In the genomic region with DNA sequence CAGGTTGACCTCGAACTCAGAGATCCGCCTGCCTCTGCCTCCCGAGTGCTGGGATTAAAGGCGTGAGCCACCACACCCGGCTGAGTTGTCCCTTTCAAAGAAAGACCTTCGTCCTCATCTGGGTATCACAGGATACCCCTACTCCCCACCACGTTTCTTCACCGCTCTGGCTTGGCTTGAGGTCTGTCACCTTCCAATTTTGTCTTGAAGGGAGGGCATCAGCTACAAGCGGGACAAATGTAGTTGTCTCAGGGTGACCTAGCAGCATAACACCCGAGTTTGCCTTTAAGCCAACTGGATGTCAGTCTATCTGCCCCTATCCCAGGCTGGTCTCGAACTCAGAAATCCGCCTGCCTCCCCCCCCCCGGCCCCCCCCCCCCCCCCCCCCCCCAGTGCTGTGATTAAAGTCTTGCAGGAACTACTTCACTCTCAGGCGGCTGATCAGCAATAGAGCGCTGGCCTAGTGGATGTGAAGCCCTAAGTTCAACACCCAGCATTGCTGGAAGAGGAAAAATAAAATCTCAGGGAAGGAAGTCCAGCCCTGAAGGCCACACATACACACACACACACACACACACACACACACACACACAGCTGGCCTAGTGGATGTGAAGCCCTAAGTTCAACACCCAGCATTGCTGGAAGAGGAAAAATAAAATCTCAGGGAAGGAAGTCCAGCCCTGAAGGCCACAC, we compare ENCODE assay signal across 8 mouse cellular contexts. TPM values are rescaled to one million over a fixed set of nuclear protein-coding genes. Genes with fewer than 3 reads are reported as not detected.
A peak's percentile ranks its signal among the peaks of the same experiment; 100 is the strongest.
DNase-seq lines count a peak whose midpoint lies in the region; ATAC-seq lines count a peak whose summit lies in the region.
"Not testable (repeated sequence)": the region's sequence is repeated elsewhere in the genome, so short reads cannot be mapped to it uniquely, and the experiment has no call there.

A gene (plus strand): TSS at position 627 of the 693 bp plus-strand sequence.

- peaks cover 16% of the 10 kb centered on the region for H3K36me3 ChIP-seq in embryonic facial prominence, embryonic 12.5 days
- peaks cover 12% of the 10 kb centered on the region; the same call in 1 of the 2 replicates for H3K36me3 ChIP-seq in kidney, embryonic 16.5 days (ENCODE audit: insufficient read depth, low read length)
- H3K36me3 ChIP-seq in limb, embryonic 13.5 days = peaks cover 17% of the 10 kb centered on the region
- H3K36me3 ChIP-seq in midbrain, embryonic 10.5 days = peaks cover 20% of the 10 kb centered on the region
- H3K36me3 ChIP-seq in stomach, embryonic 14.5 days (ENCODE audit: control insufficient read depth, insufficient read depth, low read length) = peaks cover 16% of the 10 kb centered on the region

- H3K27ac ChIP-seq in embryonic facial prominence, embryonic 12.5 days = peak within 1 kb of the TSS; percentile 95
- H3K27ac ChIP-seq in kidney, embryonic 16.5 days (ENCODE audit: low read length) = peak within 1 kb of the TSS; percentile 94
- H3K27ac ChIP-seq in limb, embryonic 13.5 days = peak within 1 kb of the TSS; percentile 97
- H3K27ac ChIP-seq in midbrain, embryonic 10.5 days (replicated peaks) = peak within 1 kb of the TSS; percentile 99
- peak within 1 kb of the TSS; percentile 94 for H3K27ac ChIP-seq in stomach, embryonic 14.5 days (ENCODE audit: low read length)

- intact Hi-C loops in gastrocnemius, postnatal 14 days (cut with DNase I; ENCODE audit: low total_unique reads) = not testable (repeated sequence)
- intact Hi-C loops in heart, postnatal 36 days (cut with DNase I) = loop anchor here (10.0 kb wide), 1 partner anchor 198 kb away; a partner anchor contains a TSS

- H3K4me2 ChIP-seq in embryonic facial prominence, embryonic 12.5 days (replicated peaks) = peak within 1 kb of the TSS; percentile 78
- H3K4me2 ChIP-seq in kidney, embryonic 16.5 days (replicated peaks; ENCODE audit: low read depth, low read length) = peak within 1 kb of the TSS; percentile 84
- peak within 1 kb of the TSS; percentile 90 for H3K4me2 ChIP-seq in limb, embryonic 13.5 days (replicated peaks)
- H3K4me2 ChIP-seq in stomach, embryonic 14.5 days (replicated peaks; ENCODE audit: low read depth, low read length) = peak within 1 kb of the TSS; percentile 25

- peak within 1 kb of the TSS; percentile 88 for H3K9ac ChIP-seq in embryonic facial prominence, embryonic 12.5 days
- H3K9ac ChIP-seq in kidney, embryonic 16.5 days (replicated peaks; ENCODE audit: low read length) = peak within 1 kb of the TSS; percentile 97
- peak within 1 kb of the TSS; percentile 93 for H3K9ac ChIP-seq in limb, embryonic 13.5 days
- peak within 1 kb of the TSS; percentile 84 for H3K9ac ChIP-seq in stomach, embryonic 14.5 days (replicated peaks; ENCODE audit: low read depth, low read length)

- 83% methylated on average over 12 of the region's 15 CpGs for WGBS in embryonic facial prominence, embryonic 12.5 days
- 80% methylated on average over 14 of the region's 15 CpGs for WGBS in kidney, embryonic 16.5 days
- 88% methylated on average over 13 of the region's 15 CpGs for WGBS in limb, embryonic 13.5 days
- WGBS in midbrain, embryonic 10.5 days = 78% methylated on average over 14 of the region's 15 CpGs
- WGBS in stomach, embryonic 14.5 days = 77% methylated on average over 14 of the region's 15 CpGs

- not testable (repeated sequence) for H3K9me3 ChIP-seq in embryonic facial prominence, embryonic 12.5 days; kidney, embryonic 16.5 days (ENCODE audit: low read length); limb, embryonic 13.5 days; midbrain, embryonic 10.5 days (replicated peaks); stomach, embryonic 14.5 days (ENCODE audit: control insufficient read depth, low read depth, low read length)

- H3K27me3 ChIP-seq in embryonic facial prominence, embryonic 12.5 days; kidney, embryonic 16.5 days (ENCODE audit: insufficient read depth, low read length); limb, embryonic 13.5 days; midbrain, embryonic 10.5 days (ENCODE audit: low read depth, poor library complexity, severe bottlenecking); stomach, embryonic 14.5 days (ENCODE audit: control insufficient read depth, insufficient read depth, low read length): not testable (repeated sequence)

- DNase-seq in adrenal gland, adult 2 months; gastrocnemius, postnatal 14 days; midbrain, embryonic 10.5 days (ENCODE audit: low spot score): not testable (repeated sequence)
- DNase-seq in heart, postnatal 36 days = peak in 1 of 2 experiments; percentile 8

- peak; percentile 4; the same call in 1 of the 2 replicates for ATAC-seq in embryonic facial prominence, embryonic 12.5 days (ENCODE audit: insufficient number of reproducible peaks, insufficient read depth, low FRiP score, low TSS enrichment)
- ATAC-seq in kidney, embryonic 16.5 days (ENCODE audit: low FRiP score, low TSS enrichment) = not testable (repeated sequence)
- 0 out of 2 replicates have a peak, but pooled peaks have one; percentile 12 for ATAC-seq in limb, embryonic 13.5 days (ENCODE audit: low FRiP score, low read depth)
- 0 out of 2 replicates have a peak, but pooled peaks have one; percentile 1 for ATAC-seq in stomach, embryonic 14.5 days (ENCODE audit: insufficient number of reproducible peaks, insufficient read depth, low FRiP score, low read depth)

- H3K4me1 ChIP-seq in embryonic facial prominence, embryonic 12.5 days = peaks cover 14% of the 10 kb centered on the region
- H3K4me1 ChIP-seq in kidney, embryonic 16.5 days (ENCODE audit: insufficient read depth, low read length) = peaks cover 11% of the 10 kb centered on the region
- peaks cover 13% of the 10 kb centered on the region for H3K4me1 ChIP-seq in limb, embryonic 13.5 days
- H3K4me1 ChIP-seq in midbrain, embryonic 10.5 days = peaks cover 16% of the 10 kb centered on the region
- H3K4me1 ChIP-seq in stomach, embryonic 14.5 days (ENCODE audit: control insufficient read depth, insufficient read depth, low read length) = not testable (repeated sequence)

- H3K4me3 ChIP-seq in embryonic facial prominence, embryonic 12.5 days = peak within 1 kb of the TSS; percentile 84
- H3K4me3 ChIP-seq in kidney, embryonic 16.5 days (ENCODE audit: low read length) = peak within 1 kb of the TSS; percentile 80
- H3K4me3 ChIP-seq in limb, embryonic 13.5 days = peak within 1 kb of the TSS; percentile 86
- peak within 1 kb of the TSS; percentile 81 for H3K4me3 ChIP-seq in midbrain, embryonic 10.5 days
- peak within 1 kb of the TSS; percentile 74 for H3K4me3 ChIP-seq in stomach, embryonic 14.5 days (ENCODE audit: low read depth, low read length)

RNA-seq across cellular contexts. Expression of the gene that starts here (rescaled TPM):
- 10 to 100 TPM; 65.9 to 92.4 TPM for total RNA-seq in adrenal gland, adult 2 months (2021)
- 80.0 and 80.6 TPM in 2 replicates for polyA plus RNA-seq in adrenal gland, adult 2 months (2012; rRNA removed)
- 95.8 and 102 TPM in 2 replicates for polyA plus RNA-seq in embryonic facial prominence, embryonic 12.5 days (2016; fragmentation: Nextera tagmentation; extraction: Ambion mirVana)
- 10 to 100 TPM; 30.6 to 33.9 TPM for total RNA-seq in gastrocnemius, postnatal 14 days (2021)
- 10 to 100 TPM; 40.3 to 45.2 TPM for total RNA-seq in heart, postnatal 36 days (2021)
- 69.8 and 84.1 TPM in 2 replicates for polyA plus RNA-seq in kidney, embryonic 16.5 days (2015; fragmentation: Nextera tagmentation; extraction: Ambion mirVana)
- polyA plus RNA-seq in limb, embryonic 13.5 days (2015; fragmentation: Nextera tagmentation; extraction: Ambion mirVana) = 88.8 and 90.8 TPM in 2 replicates
- 69.8 and 81.2 TPM in 2 replicates for polyA plus RNA-seq in midbrain, embryonic 10.5 days (2016; fragmentation: Nextera tagmentation; extraction: Ambion mirVana)
- polyA plus RNA-seq in stomach, embryonic 14.5 days (2014; fragmentation: Nextera tagmentation; extraction: Ambion mirVana) = 95.0 and 101 TPM in 2 replicates

Comparison
In these comparisons a context has a peak if more than half of its experiments do, and no peak if none do; other contexts are left out.
1. H3K4me2 ChIP-seq: peak in every context shown above with its lines; median percentile 90 in limb, embryonic 13.5 days; 84 in kidney, embryonic 16.5 days; 78 in embryonic facial prominence, embryonic 12.5 days; 25 in stomach, embryonic 14.5 days.